Mouse (Mus musculus) c-Kit-negative CD71-positive TER-119-positive erythroid progenitor cells, embryonic 14.5 days (primary cell): ENCODE measurements around the gene Adarb2.

Source experiments
- DNase-seq: peaks from one replicate; pipeline ENCODE4 v3.0.0-alpha.2; 2013; ENCODE audit warnings: low read depth, low spot score

Adarb2 gene

DNA sequence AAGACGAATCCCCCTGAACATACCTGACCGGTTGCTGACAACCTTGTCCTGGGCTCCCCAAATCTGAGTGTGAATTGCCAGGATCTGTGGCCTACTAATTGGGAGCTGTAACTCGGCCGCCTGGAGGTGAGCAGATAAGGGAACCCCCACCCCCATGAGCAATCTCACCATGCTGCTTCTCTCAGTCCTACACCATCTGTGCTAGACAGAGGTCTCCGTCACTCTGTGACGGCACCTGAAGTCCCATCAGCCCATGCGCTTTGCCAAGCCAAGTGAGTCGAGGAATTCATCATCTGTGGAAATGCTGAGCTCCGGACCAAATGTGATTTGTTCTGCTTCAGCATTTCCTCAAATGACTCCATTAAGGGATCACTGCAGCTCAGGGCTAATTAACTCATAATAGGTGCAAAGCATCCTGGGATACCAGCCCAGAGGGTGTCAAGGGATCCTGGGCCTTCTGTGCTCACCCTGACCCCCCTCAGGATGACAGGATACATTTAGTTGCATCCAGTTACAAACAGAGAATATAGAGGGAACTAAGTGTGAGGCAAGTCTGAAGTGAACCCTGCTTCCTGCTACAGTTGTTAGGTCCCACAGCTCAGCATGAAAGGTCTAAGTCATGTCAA lies 462.1 kb downstream of the Adarb2 start:
- no peak for DNase-seq

GRCm38 (mm10) chr13:8677174-8677573 lies 474.5 kb downstream of the Adarb2 start:
- no peak for DNase-seq

GRCm38 (mm10) chr13:8680470-8681129 lies 477.9 kb downstream of the Adarb2 start:
- DNase-seq, result no peak

- no peak for DNase-seq
These were observed 488.8 kb downstream of the Adarb2 start for GRCm38 (mm10) chr13:8691448-8691847.

DNA sequence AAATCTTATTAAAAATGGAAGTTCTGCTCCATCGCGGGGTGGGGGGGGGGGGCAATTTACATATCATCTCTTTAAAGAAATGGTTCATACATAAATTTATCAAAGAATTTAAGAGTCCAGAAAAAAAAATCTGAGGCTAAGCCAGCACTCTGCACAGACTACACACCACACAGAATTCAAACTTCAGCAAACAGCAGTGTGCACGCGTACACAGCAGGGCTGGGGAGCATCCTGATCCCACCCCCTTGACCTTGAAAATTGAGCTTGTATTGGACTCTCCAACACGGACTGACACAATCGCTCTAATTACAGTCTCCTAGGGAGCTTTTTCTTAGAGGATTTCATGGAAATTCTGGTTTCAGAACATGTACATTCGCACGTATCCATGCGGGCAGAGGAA lies 490.1 kb downstream of the Adarb2 start:
- DNase-seq, result no peak

GRCm38 (mm10) chr13:8698451-8698850 lies 495.8 kb downstream of the Adarb2 start:
- no peak for DNase-seq

DNA sequence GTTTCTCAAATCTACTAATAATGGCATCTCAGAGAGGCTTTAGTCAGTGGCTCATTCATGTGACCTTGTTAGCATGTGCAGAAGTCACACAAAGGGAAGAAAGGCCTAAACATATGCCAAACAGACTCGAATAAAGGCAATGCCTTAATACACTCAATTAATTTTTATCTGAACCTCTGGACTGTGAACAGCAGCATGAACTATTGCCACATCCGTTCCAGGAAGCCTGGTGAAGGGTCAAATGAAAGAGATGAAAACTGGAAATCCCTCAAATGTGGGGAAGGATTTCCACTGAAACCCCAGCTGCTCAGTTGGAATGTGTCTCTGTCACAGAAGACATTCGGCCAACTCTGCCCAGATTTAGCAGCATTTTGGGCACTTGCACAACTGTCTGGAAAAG lies 497.2 kb downstream of the Adarb2 start:
- DNase-seq, result no peak

- no peak for DNase-seq
These were observed 498.3 kb downstream of the Adarb2 start for GRCm38 (mm10) chr13:8700981-8701380.

GRCm38 (mm10) chr13:8705296-8705695 lies 502.6 kb downstream of the Adarb2 start:
- no peak for DNase-seq

DNA sequence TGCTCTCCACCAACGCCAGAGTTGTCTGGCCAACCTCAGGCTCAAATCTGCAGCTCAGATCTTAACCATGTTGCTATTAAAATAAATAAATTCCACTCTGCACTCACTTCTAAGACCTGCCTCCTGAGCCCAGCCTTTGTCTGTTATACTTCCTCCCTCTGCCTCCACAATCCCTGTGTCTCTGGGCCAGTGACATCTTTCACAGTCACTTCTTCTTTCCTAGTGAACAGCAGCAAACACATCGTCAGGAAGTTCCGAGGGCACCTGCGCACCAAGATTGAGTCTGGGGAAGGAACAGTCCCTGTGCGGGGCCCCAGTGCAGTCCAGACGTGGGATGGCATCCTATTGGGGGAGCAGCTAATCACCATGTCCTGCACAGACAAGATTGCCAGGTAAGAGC lies 510.7 kb downstream of the Adarb2 start:
- DNase-seq, result no peak

GRCm38 (mm10) chr13:8729972-8730645 lies 527.4 kb downstream of the Adarb2 start:
- DNase-seq, result no peak

DNA sequence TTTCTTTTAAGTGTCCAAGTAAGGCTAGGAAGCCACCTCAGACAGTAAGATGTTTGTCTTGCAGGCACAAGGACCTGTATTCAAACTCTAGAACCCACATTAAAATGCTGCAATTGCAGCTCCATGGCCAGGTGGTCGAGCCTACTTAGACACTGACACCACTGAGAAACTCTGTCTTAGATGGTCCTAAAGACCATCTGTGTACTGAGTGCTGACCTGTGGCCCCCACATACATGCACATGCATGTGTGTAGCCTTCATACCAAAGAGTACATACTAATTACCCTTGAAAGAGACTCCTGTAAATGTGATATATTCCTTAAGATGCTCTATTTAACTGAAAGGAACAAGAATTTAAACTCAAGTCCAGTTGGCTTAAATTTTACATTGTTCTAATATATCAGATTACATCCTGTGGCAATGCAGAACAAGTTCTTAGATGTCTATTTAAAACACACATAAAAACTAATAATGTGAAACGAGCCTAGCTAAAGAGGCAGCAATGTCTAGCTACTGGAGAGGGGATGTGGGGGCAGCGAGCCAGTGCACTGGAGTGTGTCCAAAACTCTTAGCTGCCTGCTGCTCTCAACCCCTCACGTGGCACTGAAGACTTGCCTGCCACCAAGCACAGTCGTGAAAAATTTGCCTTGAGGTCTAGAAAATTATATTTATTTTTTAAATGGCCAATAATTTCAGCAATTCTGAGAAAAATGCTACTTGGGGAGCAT lies 534.6 kb downstream of the Adarb2 start:
- no peak for DNase-seq

- no peak for DNase-seq
These were observed 540.1 kb downstream of the Adarb2 start for GRCm38 (mm10) chr13:8742792-8743191.

GRCm38 (mm10) chr13:8744565-8744964 lies 541.9 kb downstream of the Adarb2 start:
- no peak for DNase-seq

GRCm38 (mm10) chr13:8745596-8745995 lies 542.9 kb downstream of the Adarb2 start:
- no peak for DNase-seq

DNA sequence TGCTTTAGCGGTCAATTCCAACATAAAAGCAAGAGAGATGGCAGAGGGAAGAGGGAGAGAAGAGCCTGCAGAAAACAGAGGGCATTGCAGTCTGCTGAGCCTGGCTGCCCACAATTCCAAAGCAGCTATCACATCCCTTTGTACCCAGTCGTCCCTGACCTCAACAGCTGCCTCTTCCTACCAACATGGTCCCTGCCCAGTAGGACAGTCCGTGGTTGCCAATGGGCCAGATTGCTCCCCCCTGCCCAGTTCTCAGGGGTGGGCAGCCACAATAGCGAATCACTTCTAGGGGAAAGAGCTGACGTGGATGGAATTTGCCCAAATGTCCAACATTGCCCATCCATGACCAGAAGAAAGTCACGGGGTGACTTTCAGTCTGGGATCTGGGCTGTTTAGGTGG lies 546.8 kb downstream of the Adarb2 start:
- no peak for DNase-seq

DNA sequence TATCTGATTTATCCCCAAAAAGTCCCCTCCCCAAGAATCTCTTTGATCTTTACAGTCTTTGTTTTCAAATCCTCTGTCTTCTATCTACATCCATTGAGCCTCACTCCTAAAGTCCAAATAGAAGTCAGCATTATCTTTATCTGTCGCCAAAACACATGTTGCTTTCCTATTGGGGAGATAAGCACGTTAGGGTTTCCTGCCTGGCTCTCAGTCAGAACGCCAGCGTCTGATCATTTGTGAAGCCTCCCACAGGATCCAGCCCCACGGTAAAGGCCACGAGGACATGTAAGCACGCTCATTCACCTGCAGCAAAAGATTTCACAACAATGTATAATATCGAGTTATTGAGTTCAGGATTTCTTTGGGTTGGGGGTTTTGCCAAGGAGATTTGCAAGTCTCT lies 558.3 kb downstream of the Adarb2 start:
- DNase-seq, result no peak

GRCm38 (mm10) chr13:8769654-8770227 lies 567.1 kb downstream of the Adarb2 start:
- DNase-seq, result no peak

GRCm38 (mm10) chr13:8770616-8771015 lies 568.0 kb downstream of the Adarb2 start:
- no peak for DNase-seq

DNA sequence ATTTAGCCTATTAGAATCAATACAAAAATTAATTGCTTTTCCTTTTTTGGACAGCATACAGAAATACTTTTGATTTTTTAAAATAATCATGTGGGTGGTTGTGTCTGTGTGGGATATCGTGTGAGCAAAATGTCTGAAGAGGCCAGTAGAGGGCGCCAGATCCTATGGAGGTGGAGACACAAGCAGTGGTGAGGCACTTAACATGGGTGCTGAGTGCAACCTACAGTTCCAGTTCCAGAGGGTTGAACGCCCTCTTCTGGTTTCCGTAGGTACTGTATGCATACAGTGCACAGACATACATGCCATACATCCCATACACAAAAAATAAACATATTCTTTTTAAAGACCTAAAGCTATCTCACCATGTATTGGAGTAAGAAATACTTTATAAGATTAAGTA lies 577.8 kb downstream of the Adarb2 start:
- DNase-seq, result peak; percentile 49

- DNase-seq, result no peak
These were observed 580.0 kb downstream of the Adarb2 start for GRCm38 (mm10) chr13:8782636-8783035.

DNA sequence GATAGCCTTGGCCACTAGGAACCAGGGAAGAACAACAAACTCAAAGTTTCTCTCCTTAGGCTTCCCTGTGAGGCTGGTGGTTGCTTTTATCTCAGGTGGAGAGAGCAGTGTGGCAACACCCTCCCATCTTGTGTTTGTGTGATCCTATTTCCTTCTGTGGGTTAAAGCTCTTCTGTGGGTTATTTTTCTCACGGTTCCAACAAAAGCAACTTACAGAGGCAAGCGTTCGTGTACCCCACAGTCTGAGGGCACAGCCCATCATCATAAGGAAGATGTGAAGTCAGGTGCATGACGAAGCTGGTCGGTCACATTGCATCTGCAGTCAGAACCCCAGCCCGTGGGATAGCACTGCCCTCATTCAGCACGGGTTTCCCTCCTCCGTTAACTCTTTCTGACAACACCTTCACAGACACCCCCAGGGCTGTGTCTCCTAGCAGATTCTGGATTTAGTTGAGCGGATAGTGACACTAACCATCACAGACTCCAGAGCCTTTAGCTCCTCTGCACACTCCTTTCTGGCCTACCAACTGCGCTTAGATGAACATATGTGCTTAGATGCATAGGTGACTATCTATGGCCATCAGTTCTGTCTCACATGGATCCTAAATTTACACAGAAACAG lies 581.1 kb downstream of the Adarb2 start:
- no peak for DNase-seq
